Mouse (Mus musculus): ENCODE measurements around the gene Slc5a3.

The Slc5a3 gene

DNA sequence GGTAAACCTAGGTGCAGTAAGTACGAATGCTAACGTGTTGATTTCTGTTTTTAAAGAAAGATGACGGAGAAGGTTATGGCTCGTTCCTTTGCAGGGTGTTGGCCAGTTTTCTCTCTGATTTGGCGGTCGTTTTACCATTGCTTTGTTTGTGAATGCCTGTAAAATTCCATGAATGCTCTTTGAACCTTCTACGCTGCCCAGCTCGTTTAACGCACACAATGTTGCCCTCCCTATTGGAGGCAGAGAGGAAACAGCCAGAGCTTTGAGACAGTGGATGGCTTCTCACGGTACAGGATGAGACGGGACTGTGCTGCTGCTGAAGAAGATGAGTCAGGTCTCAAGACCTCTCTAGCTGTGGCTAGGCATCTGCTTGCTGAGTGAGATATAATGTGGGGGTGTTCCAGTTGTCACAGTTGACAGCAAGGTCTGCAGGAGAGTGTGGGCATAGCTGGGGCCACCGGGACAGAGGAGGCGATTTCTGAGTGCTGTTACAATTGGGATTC is 60.9 kb downstream of the Slc5a3 start:
- no peak for DNase-seq (ENCODE audit: low read depth, low spot score)

DNA sequence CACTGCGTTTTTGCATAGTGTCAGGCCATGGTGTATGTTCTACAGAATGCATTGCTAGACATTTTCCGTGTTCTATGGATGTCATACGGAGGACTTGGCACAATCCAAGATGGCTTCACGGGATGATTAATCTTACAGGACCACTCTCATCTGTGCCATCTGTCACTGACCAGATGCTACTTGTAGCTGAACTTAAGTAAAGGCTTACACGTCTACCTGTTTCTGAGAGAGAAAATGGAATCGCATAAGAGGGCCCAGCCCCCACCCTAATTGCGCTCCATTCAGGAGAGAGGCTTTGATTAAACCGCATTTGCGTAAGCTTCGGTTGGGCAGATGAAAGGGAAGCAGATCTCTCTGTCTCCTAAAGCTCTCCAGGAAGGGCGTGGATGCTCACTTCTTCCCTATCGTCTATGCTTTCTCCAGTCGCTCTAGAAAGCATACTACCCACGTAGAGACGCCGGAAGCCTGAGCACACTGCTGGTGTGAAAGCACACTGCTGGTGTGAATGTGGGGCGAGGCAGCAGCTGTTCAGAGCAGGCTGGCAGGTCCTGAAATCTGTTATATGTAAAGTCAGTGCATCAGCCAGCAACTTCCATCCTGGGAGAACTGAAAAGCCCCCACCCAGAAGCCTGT is 62.9 kb downstream of the Slc5a3 start:
- no peak for DNase-seq (ENCODE audit: low read depth, low spot score)

DNA sequence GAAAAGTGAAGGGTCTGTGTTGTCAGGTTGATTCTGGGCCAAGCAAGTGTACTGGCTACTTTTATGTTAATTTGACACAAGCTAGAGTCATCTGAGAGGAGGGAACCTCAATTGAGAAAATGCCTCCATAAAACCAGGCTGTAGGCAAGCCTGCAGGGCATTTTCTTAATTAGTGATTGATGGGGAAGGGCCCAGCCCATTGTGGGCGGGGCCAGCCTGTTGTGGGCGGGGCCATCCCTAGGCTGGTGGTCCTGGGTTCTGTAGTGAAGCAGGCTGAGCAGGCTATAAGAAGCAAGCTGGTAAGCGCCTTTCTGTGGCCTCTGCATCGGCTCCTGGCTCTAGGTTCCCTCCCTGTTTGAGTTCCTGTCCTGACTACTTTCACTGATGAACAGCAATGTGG is 69.1 kb downstream of the Slc5a3 start:
- no peak for DNase-seq (ENCODE audit: low read depth, low spot score)

DNA sequence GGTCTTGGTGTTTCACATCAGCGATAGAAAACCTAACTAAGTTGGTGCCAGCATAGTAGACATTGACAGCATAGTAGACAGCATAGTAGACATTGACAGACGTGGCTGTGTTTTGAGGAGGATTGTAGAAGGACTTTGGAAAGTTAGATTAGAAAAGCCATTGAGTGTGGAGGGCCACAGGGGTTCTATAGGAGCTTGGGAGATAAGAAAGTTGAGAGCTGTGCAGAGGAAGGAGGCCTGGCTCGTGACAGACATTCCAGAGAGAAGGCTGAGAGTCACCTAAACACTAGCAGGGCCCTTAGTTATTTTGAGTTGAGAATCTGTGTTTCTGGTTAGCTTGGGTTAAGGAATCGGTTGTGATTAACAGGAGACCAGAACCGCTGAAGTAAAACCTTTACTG is 69.5 kb downstream of the Slc5a3 start:
- DNase-seq (ENCODE audit: low read depth, low spot score): no peak

DNA sequence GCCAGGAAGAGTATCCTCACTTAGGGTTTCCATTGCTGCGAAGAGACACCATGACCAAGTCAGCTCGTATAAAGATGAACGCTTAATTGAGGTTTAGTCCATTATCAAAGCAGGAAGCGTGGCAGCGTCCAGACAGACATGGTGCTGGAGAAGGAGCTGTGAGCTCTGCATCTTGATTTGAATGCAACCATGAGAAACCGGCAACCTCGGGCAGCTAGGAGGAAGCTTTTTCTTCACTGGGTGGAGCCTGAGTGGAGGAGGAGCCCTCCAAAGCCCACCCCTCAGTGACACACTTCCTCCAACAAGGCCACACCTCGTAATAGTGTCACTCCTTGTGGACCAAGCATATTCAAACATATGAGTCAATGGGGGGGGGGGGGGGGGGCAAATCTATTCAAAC is 71.7 kb downstream of the Slc5a3 start:
- no peak for DNase-seq (ENCODE audit: low read depth, low spot score)

DNA sequence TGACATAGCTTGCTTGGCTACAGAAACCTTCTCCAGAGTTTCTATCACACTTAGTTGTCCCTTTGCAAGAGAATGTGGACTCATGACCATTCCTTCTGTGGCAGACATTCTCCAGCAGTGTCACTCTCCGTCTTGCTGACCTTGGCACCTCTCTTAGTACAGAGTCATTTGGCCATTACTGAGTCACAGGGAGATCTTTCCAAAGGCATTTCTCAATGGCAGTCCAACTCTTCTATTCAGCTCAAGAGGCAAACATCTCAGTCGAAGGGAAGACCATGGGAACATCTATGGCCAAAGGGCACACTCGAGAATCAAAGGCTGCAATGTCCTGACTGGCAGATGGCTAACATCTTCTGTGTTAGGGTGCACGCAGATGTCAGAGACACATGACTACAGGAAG is 74.4 kb downstream of the Slc5a3 start:
- DNase-seq (ENCODE audit: low read depth, low spot score): no peak

DNA sequence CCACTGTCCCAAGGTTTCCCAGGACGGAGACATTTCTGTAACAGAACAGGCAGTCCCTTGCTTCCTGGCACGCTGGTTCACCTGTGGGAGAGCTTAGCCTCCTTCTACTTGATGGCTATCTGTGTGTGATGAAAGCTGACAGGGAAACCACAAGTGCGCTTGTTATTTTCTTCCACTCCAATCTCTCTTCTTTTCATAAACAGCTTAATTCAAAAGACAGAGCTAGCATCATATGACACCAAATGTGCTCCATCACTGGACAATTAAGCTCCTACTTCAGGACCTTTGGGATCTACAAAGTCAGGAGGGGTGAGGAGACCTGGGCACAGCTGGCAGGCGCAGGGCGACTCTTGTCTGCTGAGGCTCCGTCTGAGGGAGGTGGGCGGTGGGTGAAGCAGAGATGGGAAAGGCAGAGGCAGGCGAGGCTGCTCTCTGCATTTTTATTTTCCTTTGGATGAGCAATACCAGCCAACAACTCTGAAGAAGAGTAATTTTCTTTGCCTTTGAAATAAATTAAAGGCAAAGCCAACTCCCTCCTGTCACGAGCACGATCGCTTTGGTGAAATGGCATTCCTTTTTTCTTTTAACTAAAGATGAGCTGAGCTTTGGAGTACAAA is 76.1 kb downstream of the Slc5a3 start:
- no peak for DNase-seq (ENCODE audit: low read depth, low spot score)

DNA sequence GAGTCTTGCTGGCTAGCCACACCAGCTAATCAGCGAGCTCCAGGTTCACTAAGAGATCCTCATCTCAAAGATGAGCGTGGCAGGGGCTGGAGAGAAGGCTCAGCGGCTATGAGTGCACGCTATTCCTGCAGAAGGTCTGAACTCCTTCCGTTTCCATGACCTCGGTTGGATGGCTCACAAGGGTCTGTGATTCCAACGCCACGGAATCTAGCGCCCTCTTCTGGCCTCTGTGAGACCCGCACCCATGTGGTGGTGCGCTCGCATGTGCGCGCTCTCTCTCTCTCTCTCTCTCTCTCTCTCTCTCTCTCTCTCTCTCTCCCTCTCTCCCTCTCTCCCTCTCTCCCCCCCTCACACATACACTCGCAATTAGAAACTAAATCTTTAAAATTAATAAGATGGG is 78.2 kb downstream of the Slc5a3 start:
- DNase-seq (ENCODE audit: low read depth, low spot score): no peak

Measured in embryo, embryonic 11.5 days (tissue).